ENCODE assay signal across 8 mouse cellular contexts in genomic region chr10:68282466-68283391, GRCm38 (mm10). TPM values are rescaled to one million over a fixed set of nuclear protein-coding genes. Genes with fewer than 3 reads are reported as not detected.
DNase-seq lines count a peak whose midpoint lies in the region; ATAC-seq and TF ChIP-seq lines count a peak whose summit lies in the region.

No protein-coding gene starts in this region.

- peaks cover 23% of the 10 kb centered on the region for H3K4me1 ChIP-seq in embryonic facial prominence, embryonic 14.5 days (ENCODE audit: control insufficient read depth, insufficient read depth, low read length)
- H3K4me1 ChIP-seq in kidney, adult 2 months (ENCODE audit: control insufficient read depth, insufficient read depth, low read length) = no peaks in the 10 kb centered on the region; the same call in 1 of the 2 replicates
- peaks cover 18% of the 10 kb centered on the region for H3K4me1 ChIP-seq in limb, embryonic 15.5 days
- peaks cover 28% of the 10 kb centered on the region for H3K4me1 ChIP-seq in midbrain, embryonic 16.5 days (ENCODE audit: control insufficient read depth, insufficient read depth, low read length)

- WGBS in embryonic facial prominence, embryonic 14.5 days = 1% methylated on average over 27 of the region's 27 CpGs
- WGBS in kidney, adult 2 months = 2% methylated on average over 27 of the region's 27 CpGs
- under 1% methylated on average over 27 of the region's 27 CpGs for WGBS in limb, embryonic 15.5 days
- under 1% methylated on average over 27 of the region's 27 CpGs for WGBS in midbrain, embryonic 16.5 days

- peak overlapping the region; percentile 82 for H3K4me2 ChIP-seq in embryonic facial prominence, embryonic 14.5 days (ENCODE audit: low read depth, low read length)
- peak overlapping the region; percentile 88 for H3K4me2 ChIP-seq in limb, embryonic 15.5 days
- peak overlapping the region; percentile 87 for H3K4me2 ChIP-seq in midbrain, embryonic 16.5 days (ENCODE audit: low read length)

- TF ChIP-seq POLR2A in kidney, adult 2 months (IDR thresholded peaks at IDR 0.05; ENCODE audit: low read depth, low read length) = peak; percentile 29

- peak overlapping the region; percentile 62 for H3K9ac ChIP-seq in embryonic facial prominence, embryonic 14.5 days (ENCODE audit: low read depth, low read length)
- H3K9ac ChIP-seq in limb, embryonic 15.5 days = peak overlapping the region; percentile 33; the same call in 1 of the 2 replicates
- H3K9ac ChIP-seq in midbrain, embryonic 16.5 days (ENCODE audit: low read depth, low read length) = peak overlapping the region; percentile 64

- no peaks in the 10 kb centered on the region for H3K9me3 ChIP-seq in embryonic facial prominence, embryonic 14.5 days (ENCODE audit: control insufficient read depth, low read length)
- H3K9me3 ChIP-seq in limb, embryonic 15.5 days = no peaks in the 10 kb centered on the region
- no peaks in the 10 kb centered on the region for H3K9me3 ChIP-seq in midbrain, embryonic 16.5 days (replicated peaks; ENCODE audit: control insufficient read depth, low read length, poor library complexity, severe bottlenecking)

- TF ChIP-seq CTCF in kidney, adult 2 months (conservative IDR thresholded peaks at IDR 0.05; ENCODE audit: insufficient read depth, insufficient read length, low read depth, low read length) = peak; percentile 73

- no peaks in the 10 kb centered on the region for H3K27me3 ChIP-seq in embryonic facial prominence, embryonic 14.5 days (replicated peaks; ENCODE audit: control insufficient read depth, insufficient read depth, low read length)
- no peaks in the 10 kb centered on the region for H3K27me3 ChIP-seq in kidney, adult 2 months (replicated peaks; ENCODE audit: control insufficient read depth, insufficient read depth, low read length)
- H3K27me3 ChIP-seq in limb, embryonic 15.5 days = no peaks in the 10 kb centered on the region
- H3K27me3 ChIP-seq in midbrain, embryonic 16.5 days (ENCODE audit: control insufficient read depth, insufficient read depth, low read depth, low read length) = no peaks in the 10 kb centered on the region

- DNase-seq in B cell, adult 2 months = peak; percentile 85 to 87
- peak; percentile 50 to 64 for DNase-seq in adrenal gland, postnatal 4 days (ENCODE audit: low spot score in 2 of 2)
- DNase-seq in embryonic facial prominence, embryonic 14.5 days (ENCODE audit: low spot score) = peak; percentile 86
- DNase-seq in heart, adult 8-10 months (ENCODE audit: low spot score) = peak; percentile 91
- peak; percentile 95 for DNase-seq in kidney, adult 2 months
- DNase-seq in spleen, postnatal 14 days (ENCODE audit: low spot score in 2 of 2) = peak; percentile 32 to 63

- peak overlapping the region; percentile 38 for H3K4me3 ChIP-seq in embryonic facial prominence, embryonic 14.5 days (ENCODE audit: low read depth, low read length)
- H3K4me3 ChIP-seq in kidney, adult 2 months (ENCODE audit: insufficient read depth, low read depth, low read length) = peak overlapping the region; percentile 61
- peak overlapping the region; percentile 43 for H3K4me3 ChIP-seq in limb, embryonic 15.5 days
- peak overlapping the region; percentile 43 for H3K4me3 ChIP-seq in midbrain, embryonic 16.5 days (ENCODE audit: low read depth, low read length)

- ATAC-seq in embryonic facial prominence, embryonic 14.5 days (ENCODE audit: low read depth) = peak; percentile 85
- peak; percentile 73; the same call in 1 of the 2 replicates for ATAC-seq in limb, embryonic 15.5 days (ENCODE audit: insufficient number of reproducible peaks, low FRiP score, low TSS enrichment, low read depth)
- peak; percentile 71 for ATAC-seq in midbrain, embryonic 16.5 days

- H3K36me3 ChIP-seq in embryonic facial prominence, embryonic 14.5 days (ENCODE audit: control insufficient read depth, insufficient read depth, low read length) = no peaks in the 10 kb centered on the region
- no peaks in the 10 kb centered on the region for H3K36me3 ChIP-seq in kidney, adult 2 months (ENCODE audit: control insufficient read depth, insufficient read depth, low read length)
- H3K36me3 ChIP-seq in limb, embryonic 15.5 days = no peaks in the 10 kb centered on the region
- H3K36me3 ChIP-seq in midbrain, embryonic 16.5 days (ENCODE audit: control insufficient read depth, insufficient read depth, low read length) = no peaks in the 10 kb centered on the region

- peak overlapping the region; percentile 57 for H3K27ac ChIP-seq in embryonic facial prominence, embryonic 14.5 days (replicated peaks; ENCODE audit: low read depth, low read length)
- H3K27ac ChIP-seq in kidney, adult 2 months (ENCODE audit: insufficient read depth, low read depth, low read length) = peak overlapping the region; percentile 92
- H3K27ac ChIP-seq in limb, embryonic 15.5 days = peak overlapping the region; percentile 54
- peak overlapping the region; percentile 33; the same call in 1 of the 2 replicates for H3K27ac ChIP-seq in midbrain, embryonic 16.5 days (ENCODE audit: low read length)

RNA-seq across cellular contexts. Expression of gene Arid5b, which starts 4.2 kb away (rescaled TPM):
- total RNA-seq in adrenal gland, postnatal 4 days (2021) = 10 to 100 TPM; 47.2 to 47.8 TPM
- polyA plus RNA-seq in embryonic facial prominence, embryonic 14.5 days (2014; fragmentation: Nextera tagmentation; extraction: Ambion mirVana) = 34.4 and 34.6 TPM in 2 replicates
- 10 to 100 TPM; 17.7 to 25.4 (median 18.5) TPM for total RNA-seq in heart, adult 8-10 months (2022)
- 7.7 and 8.6 TPM in 2 replicates for polyA plus RNA-seq in kidney, adult 2 months (2012; rRNA removed)
- 40.1 and 41.2 TPM in 2 replicates for polyA plus RNA-seq in limb, embryonic 15.5 days (2015; fragmentation: Nextera tagmentation; extraction: Ambion mirVana)
- polyA plus RNA-seq in midbrain, embryonic 16.5 days (2015; fragmentation: Nextera tagmentation; extraction: Ambion mirVana) = 17.6 and 19.1 TPM in 2 replicates

Comparison
In these comparisons a context has a peak if more than half of its experiments do, and no peak if none do; other contexts are left out.
1. Peak in every context shown above with its lines: DNase-seq, ATAC-seq, H3K4me3 ChIP-seq and H3K27ac ChIP-seq.
2. H3K27ac ChIP-seq: peak in every context shown above with its lines; median percentile 92 in kidney, adult 2 months; 57 in embryonic facial prominence, embryonic 14.5 days; 54 in limb, embryonic 15.5 days; 33 in midbrain, embryonic 16.5 days.